Mouse (Mus musculus) MEL (cell line): ENCODE measurements around the gene Uba52.

Source experiments
- CHD2 ChIP-seq: IDR thresholded peaks from 2 replicates; pipeline ENCODE4 v1.6.1; 2011; ENCODE audit warnings: low read length, improper control_type of control experiment
- EP300 ChIP-seq, 2 experiments: IDR thresholded peaks; 2 replicates each; pipeline ENCODE4 v1.6.1; 2011; ENCODE audit warnings: improper control_type of control experiment in 2 of 2, low read length in 2 of 2, low read depth in 1 of 2, mild to moderate bottlenecking in 1 of 2
- GABPA ChIP-seq: IDR thresholded peaks from 2 replicates; pipeline ENCODE4 v1.6.1; 2012; ENCODE audit warnings: low read depth, mild to moderate bottlenecking, inconsistent platforms, low read length, improper control_type of control experiment, moderate library complexity
- HCFC1 ChIP-seq: IDR thresholded peaks from 2 replicates; pipeline ENCODE4 v1.6.1; 2012; ENCODE audit warnings: low read depth, mild to moderate bottlenecking, inconsistent platforms, low read length, improper control_type of control experiment, moderate library complexity
- MXI1 ChIP-seq: IDR thresholded peaks from 2 replicates; pipeline ENCODE4 v1.6.1; 2011; ENCODE audit warnings: mild to moderate bottlenecking, low read depth, low read length, improper control_type of control experiment
- NELFE ChIP-seq: IDR thresholded peaks from 2 replicates; pipeline ENCODE4 v1.6.1; 2011; ENCODE audit warnings: low read depth, low read length, improper control_type of control experiment
- POLR2A ChIP-seq, 2 experiments: IDR thresholded peaks; 2 replicates each; pipeline ENCODE4 v1.6.1; 2011 to 2012; ENCODE audit warnings: low read length in 2 of 2, mild to moderate bottlenecking in 2 of 2, control low read depth in 1 of 2, improper control_type of control experiment in 1 of 2, low read depth in 1 of 2, moderate library complexity in 1 of 2; ENCODE audit not compliant: control insufficient read depth in 1 of 2, insufficient read depth in 1 of 2, poor library complexity in 1 of 2
- POLR2AphosphoS2 ChIP-seq: IDR thresholded peaks from 2 replicates; pipeline ENCODE4 v1.6.1; 2011; ENCODE audit warnings: low read length, improper control_type of control experiment
- RAD21 ChIP-seq: IDR thresholded peaks from 2 replicates; pipeline ENCODE4 v1.6.1; 2011; ENCODE audit warnings: mild to moderate bottlenecking, low read depth, low read length, improper control_type of control experiment
- TAL1 ChIP-seq: IDR thresholded peaks from 2 replicates; pipeline ENCODE4 v1.6.1; 2012; ENCODE audit warnings: mild to moderate bottlenecking, inconsistent platforms, low read length, moderate library complexity, mixed read lengths
- UBTF ChIP-seq: IDR thresholded peaks from 2 replicates; pipeline ENCODE4 v1.6.1; 2012; ENCODE audit warnings: low read depth, mild to moderate bottlenecking, inconsistent platforms, low read length, improper control_type of control experiment, moderate library complexity, borderline replicate concordance; ENCODE audit not compliant: insufficient read depth
- ZC3H11A ChIP-seq: IDR thresholded peaks from 2 replicates; pipeline ENCODE4 v1.6.1; 2012; ENCODE audit warnings: low read depth, mild to moderate bottlenecking, inconsistent platforms, low read length, improper control_type of control experiment

- TF ChIP-seq ZC3H11A (no peak), POLR2A (IDR thresholded peaks at IDR 0.05; ENCODE audit: control insufficient read depth in 1 of 2, insufficient read depth in 1 of 2, low read depth in 1 of 2, low read length in 2 of 2, poor library complexity in 1 of 2) (no peak), EP300 (IDR thresholded peaks at IDR 0.05; ENCODE audit: low read depth in 1 of 2, low read length in 2 of 2) (no peak), NELFE (no peak), CHD2 (no peak), HCFC1 (no peak), RAD21 (no peak), POLR2AphosphoS2 (no peak), GABPA (no peak), UBTF (no peak), TAL1 (no peak), MXI1 (no peak)
Observed at GRCm38 (mm10) chr8:70489576-70489975, 21.0 kb downstream of the Uba52 start.
